Mouse (Mus musculus): ENCODE measurements around the gene Ehhadh.

Gene Ehhadh

GRCm38 (mm10) chr16:21727421-21727820, 60.2 kb downstream of the Ehhadh start:
- peak; percentile 5 for DNase-seq

- no peak for DNase-seq
Measured at GRCm38 (mm10) chr16:21724261-21724660, 63.3 kb downstream of the Ehhadh start.

DNA sequence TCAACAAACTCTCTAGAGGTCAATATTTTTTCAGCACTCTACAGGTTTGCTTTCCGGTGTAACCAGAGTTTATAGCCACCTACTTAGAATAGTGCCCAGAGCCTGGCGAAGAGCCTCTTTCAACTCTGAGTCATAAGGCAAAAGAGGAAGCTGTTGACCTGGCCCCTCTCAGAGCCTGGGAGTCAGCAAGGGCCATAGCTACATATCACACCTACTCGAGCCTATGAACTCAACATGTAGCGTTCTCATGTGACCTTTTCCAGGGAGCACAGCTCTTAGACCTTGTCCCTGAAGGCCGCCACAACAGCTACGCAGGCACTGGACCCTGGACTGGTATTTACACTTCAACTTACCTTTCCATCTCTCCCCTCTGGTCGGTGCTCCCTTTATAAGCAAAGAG, 67.8 kb downstream of the Ehhadh start:
- DNase-seq = no peak

GRCm38 (mm10) chr16:21714516-21714915, 73.1 kb downstream of the Ehhadh start:
- DNase-seq = no peak

Measured in cerebellum, adult 9-11 months (tissue).